Mouse (Mus musculus) heart, embryonic 15.5 days (tissue): ENCODE measurements around the gene Lrrc61. TPM values are rescaled to one million over a fixed set of nuclear protein-coding genes. Genes with fewer than 3 reads are reported as not detected.

Source experiments
- ATAC-seq: fragments of 200-750 bp; cut with Nextera tagmentation; replicated peaks from 2 replicates; pipeline ENCODE4 v1.8.0; 2017; ENCODE audit warnings: low read depth, moderate TSS enrichment; ENCODE audit not compliant: insufficient number of reproducible peaks, insufficient read depth, low FRiP score
- H3K27ac ChIP-seq: fragments of 300-500 bp; sonication (generic); 2 replicates; pipeline ENCODE4 v1.5.1; 2015; ENCODE audit warnings: mild to moderate bottlenecking, inconsistent platforms
- H3K27me3 ChIP-seq: fragments of 300-500 bp; sonication (generic); 2 replicates; pipeline ENCODE4 v1.6.1; 2015; ENCODE audit warnings: inconsistent platforms
- H3K36me3 ChIP-seq: fragments of 300-500 bp; sonication (generic); 2 replicates; pipeline ENCODE4 v1.6.1; 2015; ENCODE audit warnings: mild to moderate bottlenecking, inconsistent platforms
- H3K4me1 ChIP-seq: fragments of 300-500 bp; sonication (generic); replicated peaks from 2 replicates; pipeline ENCODE4 v1.6.1; 2015; ENCODE audit warnings: inconsistent platforms
- H3K4me2 ChIP-seq: fragments of 300-500 bp; sonication (generic); 2 replicates; pipeline ENCODE4 v1.6.1; 2015; ENCODE audit warnings: inconsistent platforms, mild to moderate bottlenecking, moderate library complexity
- H3K4me3 ChIP-seq: fragments of 300-500 bp; sonication (generic); 2 replicates; pipeline ENCODE4 v1.5.1; 2015; ENCODE audit warnings: mild to moderate bottlenecking, inconsistent platforms
- H3K9ac ChIP-seq: fragments of 300-500 bp; sonication (generic); 2 replicates; pipeline ENCODE4 v1.6.1; 2015; ENCODE audit warnings: mild to moderate bottlenecking, inconsistent platforms
- H3K9me3 ChIP-seq: fragments of 300-500 bp; sonication (generic); replicated peaks from 2 replicates; pipeline ENCODE4 v1.6.1; 2016; ENCODE audit warnings: inconsistent platforms
- WGBS: fragments of 180-500 bp; shearing (Covaris S2); methylation state at CpG from one replicate; pipeline ENCODE4 v1.1.7; 2015; ENCODE audit warnings: mixed read lengths; 5-methylcytosine and 5-hydroxymethylcytosine counted together
- polyA plus RNA-seq: library from polyadenylated mRNA; unstranded; fragments of >200 nt; fragmentation: Nextera tagmentation; extraction: Ambion mirVana; gene quantifications from 2 replicates; pipeline ENCODE4 v1.2.1, GENCODE M21; 2015

Lrrc61 gene
- polyA plus RNA-seq, 1 experiment from 2014 or later: 6.0 TPM

GRCm38 (mm10) chr6:48594043-48594738, 39.6 kb downstream of the Lrrc61 start:
- Histone ChIP-seq H3K4me2 (peak overlapping the region; percentile 64), H3K9me3 (peaks cover 3% of the 10 kb centered on the region; the same call in 1 of the 2 replicates), H3K27me3 (no peaks in the 10 kb centered on the region), H3K9ac (peak overlapping the region; percentile 78), H3K4me1 (peaks cover 28% of the 10 kb centered on the region), H3K27ac (peak overlapping the region; percentile 92), H3K4me3 (peak overlapping the region; percentile 77), H3K36me3 (peaks cover 36% of the 10 kb centered on the region)
- peak; percentile 49 for ATAC-seq
- 1% methylated on average over 41 of the region's 41 CpGs for WGBS

DNA sequence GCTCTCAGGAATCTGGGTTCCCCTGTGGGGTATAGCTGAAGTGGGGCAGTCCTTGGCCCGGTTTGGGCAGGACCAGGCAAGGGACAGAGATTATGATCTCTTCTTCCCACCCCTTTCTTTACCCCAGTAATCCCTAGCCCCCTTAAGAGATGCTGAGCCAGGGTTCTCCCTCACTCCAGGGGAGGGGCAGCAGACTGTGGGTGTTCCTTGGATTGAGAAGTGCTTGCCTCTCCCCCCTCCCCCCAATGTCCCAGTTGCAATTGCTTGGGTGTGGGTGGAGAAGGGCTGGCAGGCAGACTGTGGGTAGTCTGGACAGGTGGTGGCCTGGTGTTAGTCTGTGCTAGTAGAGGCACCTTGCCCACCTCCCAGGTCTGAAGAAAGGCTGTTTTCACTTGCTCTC, 40.7 kb downstream of the Lrrc61 start:
- peak overlapping the region; percentile 77 for H3K4me3 ChIP-seq
- H3K27me3 ChIP-seq: no peaks in the 10 kb centered on the region

DNA sequence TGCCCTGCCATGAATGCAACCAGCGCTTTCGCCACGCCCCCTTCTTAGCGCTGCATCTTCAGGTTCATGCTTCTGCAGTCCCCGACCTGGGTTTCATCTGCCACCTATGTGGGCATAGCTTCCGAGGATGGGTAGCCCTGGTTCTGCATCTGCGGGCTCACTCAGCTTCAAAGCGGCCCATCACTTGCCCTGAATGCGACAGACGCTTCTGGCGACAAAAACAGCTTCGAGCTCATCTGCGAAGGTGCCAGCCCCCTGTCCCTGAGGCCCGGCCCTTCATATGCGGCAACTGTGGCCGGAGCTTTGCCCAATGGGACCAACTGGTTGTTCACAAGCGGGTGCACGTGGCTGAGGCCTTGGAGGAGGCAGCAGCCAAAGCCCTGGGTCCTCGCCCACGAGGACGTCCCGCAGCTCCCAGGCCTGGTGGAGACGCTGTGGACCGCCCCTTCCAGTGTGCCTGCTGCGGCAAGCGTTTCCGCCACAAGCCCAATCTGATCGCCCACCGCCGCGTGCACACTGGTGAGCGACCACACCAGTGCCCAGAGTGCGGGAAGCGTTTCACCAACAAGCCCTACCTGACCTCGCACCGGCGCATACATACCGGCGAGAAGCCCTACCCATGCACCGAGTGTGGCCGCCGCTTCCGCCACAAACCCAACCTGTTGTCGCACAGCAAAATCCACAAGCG, 42.1 kb downstream of the Lrrc61 start:
- WGBS: 92% methylated on average over 45 of the region's 45 CpGs
- no peak for ATAC-seq
- H3K36me3 ChIP-seq: peaks cover 42% of the 10 kb centered on the region

More for the DNA sequence above, 40.7 kb downstream of the Lrrc61 start:
- Histone ChIP-seq H3K36me3 (peaks cover 42% of the 10 kb centered on the region), H3K9me3 (peaks cover 3% of the 10 kb centered on the region; the same call in 1 of the 2 replicates), H3K27ac (no peak overlapping the region), H3K4me2 (peak overlapping the region; percentile 64), H3K9ac (0 out of 2 replicates have a peak overlapping the region, but pooled peaks have one; percentile 78), H3K4me1 (peaks cover 17% of the 10 kb centered on the region)
- 50% methylated on average over 1 of the region's 1 CpGs for WGBS
- no peak for ATAC-seq

GRCm38 (mm10) chr6:48597233-48597625, 42.6 kb downstream of the Lrrc61 start:
- peaks cover 25% of the 10 kb centered on the region for H3K4me1 ChIP-seq

More for the DNA sequence above, 42.1 kb downstream of the Lrrc61 start:
- peaks cover 25% of the 10 kb centered on the region for H3K4me1 ChIP-seq
- no peak overlapping the region for H3K4me3 ChIP-seq
- H3K9me3 ChIP-seq: peaks cover 3% of the 10 kb centered on the region; the same call in 1 of the 2 replicates
- H3K27me3 ChIP-seq: no peaks in the 10 kb centered on the region
- H3K27ac ChIP-seq: no peak overlapping the region
- H3K9ac ChIP-seq: no peak overlapping the region
- H3K4me2 ChIP-seq: no peak overlapping the region

DNA sequence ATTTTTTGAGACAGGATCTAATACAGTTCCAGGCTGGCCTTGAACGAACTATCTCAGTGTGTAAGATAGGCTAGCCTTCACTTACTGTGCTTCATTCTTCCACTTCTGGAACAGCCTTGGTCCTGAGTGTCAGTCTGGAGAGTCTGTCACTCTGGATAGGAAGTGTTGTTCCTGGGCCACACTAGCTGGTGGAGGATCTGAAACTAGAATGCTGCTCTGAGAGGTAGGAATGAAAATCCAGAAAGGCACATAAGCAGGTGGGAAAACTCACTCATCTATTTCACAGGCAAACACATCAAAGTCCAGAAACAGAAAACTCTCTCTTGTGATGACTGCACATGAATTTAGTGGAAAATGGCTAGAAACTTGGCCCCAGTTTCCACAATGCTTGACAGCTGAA, 46.0 kb downstream of the Lrrc61 start:
- Histone ChIP-seq H3K4me1 (peaks cover 15% of the 10 kb centered on the region), H3K27ac (no peak overlapping the region), H3K4me2 (no peak overlapping the region), H3K9me3 (peaks cover 3% of the 10 kb centered on the region; the same call in 1 of the 2 replicates), H3K4me3 (no peak overlapping the region), H3K27me3 (no peaks in the 10 kb centered on the region), H3K36me3 (peaks cover 42% of the 10 kb centered on the region), H3K9ac (no peak overlapping the region)
- ATAC-seq: no peak
- WGBS: 83% methylated on average over 1 of the region's 1 CpGs

More at GRCm38 (mm10) chr6:48597233-48597625, 42.6 kb downstream of the Lrrc61 start:
- Histone ChIP-seq H3K36me3 (peaks cover 42% of the 10 kb centered on the region), H3K4me3 (no peak overlapping the region), H3K9me3 (peaks cover 3% of the 10 kb centered on the region; the same call in 1 of the 2 replicates), H3K9ac (no peak overlapping the region), H3K27me3 (no peaks in the 10 kb centered on the region), H3K27ac (no peak overlapping the region), H3K4me2 (no peak overlapping the region)
- ATAC-seq: no peak
- 93% methylated on average over 27 of the region's 27 CpGs for WGBS

DNA sequence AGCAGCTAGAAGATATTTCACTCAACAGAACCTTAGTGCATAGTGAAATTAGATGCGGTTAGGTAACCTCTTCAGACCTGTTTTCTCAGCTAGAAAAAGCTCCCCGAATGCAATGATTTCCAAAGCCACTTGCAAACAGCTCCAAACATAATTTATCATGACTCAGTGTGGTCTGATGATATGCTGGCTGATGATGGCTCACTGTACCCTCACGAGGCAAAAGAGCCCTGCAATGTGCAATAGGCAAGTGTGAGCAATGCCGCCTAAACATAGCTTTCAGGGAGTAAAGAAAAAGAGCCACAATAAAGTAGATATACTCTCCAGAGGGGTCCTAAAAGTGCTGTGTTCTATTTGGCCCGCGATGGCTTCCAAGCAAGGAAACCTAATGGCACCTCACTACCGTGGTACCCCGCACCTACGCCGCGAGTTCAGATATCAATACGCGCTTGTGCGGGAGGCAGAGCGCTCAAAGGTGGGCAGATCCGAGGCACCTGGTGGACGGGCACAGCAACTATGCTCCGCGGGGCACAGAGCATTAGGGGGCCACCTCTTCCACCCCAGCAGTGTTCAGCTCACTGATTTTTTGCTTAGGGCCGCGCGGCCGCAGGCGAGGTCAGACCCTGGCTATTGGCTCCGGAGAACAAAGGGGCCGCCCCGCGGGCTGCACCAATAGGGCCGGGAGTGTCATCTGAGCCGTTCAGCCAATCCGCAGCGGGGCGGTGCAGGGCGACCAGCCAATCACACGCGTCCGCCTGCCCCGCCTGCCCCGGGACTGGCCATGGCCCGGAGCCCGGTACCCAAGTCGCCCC, 46.9 kb downstream of the Lrrc61 start, which contains the start of gene Zfp775:
Gene Zfp775 (plus strand): TSS at position 793 of the 809 bp plus-strand sequence.
- Histone ChIP-seq H3K36me3 (peaks cover 33% of the 10 kb centered on the region), H3K9ac (peak within 1 kb of the TSS; percentile 81), H3K4me3 (peak within 1 kb of the TSS; percentile 79), H3K4me1 (peaks cover 15% of the 10 kb centered on the region), H3K27ac (peak within 1 kb of the TSS; percentile 86), H3K4me2 (peak within 1 kb of the TSS; percentile 86), H3K27me3 (no peaks in the 10 kb centered on the region), H3K9me3 (no peaks in the 10 kb centered on the region)
- ATAC-seq: peak; percentile 99
- 5% methylated on average over 42 of the region's 42 CpGs for WGBS

DNA sequence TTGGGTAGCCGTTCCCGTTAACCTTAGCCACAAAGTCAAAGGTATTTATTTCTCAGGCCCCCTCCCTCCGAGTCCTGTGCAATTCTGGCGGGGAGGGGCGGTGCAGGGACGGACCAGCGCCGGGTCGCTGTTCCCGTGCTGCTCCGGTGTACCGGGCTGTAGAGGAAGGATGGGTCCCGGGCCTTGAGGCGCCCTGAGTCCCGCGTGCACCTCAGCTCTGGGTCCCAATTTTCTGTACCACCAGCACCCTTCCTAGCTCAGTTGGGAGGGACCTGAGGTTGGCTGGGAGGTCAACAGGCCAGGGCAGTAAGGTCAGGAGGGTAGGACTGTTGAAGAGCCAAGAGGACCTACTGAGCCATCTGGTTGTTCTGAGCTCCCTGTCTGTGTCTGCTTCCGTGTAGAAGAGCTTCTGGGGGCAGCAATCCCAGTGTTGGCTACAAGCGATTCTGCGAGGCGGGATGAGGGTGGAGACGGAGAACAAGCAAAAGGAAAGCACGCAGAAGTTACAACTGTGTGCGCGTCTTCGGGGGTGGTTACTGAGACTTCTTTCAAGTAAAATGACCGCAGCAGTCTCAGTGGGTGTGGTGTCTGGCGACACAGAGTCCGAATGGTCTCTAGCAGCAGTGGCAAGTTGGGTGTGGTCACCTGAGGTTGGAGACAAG, 47.6 kb downstream of the Lrrc61 start:
- Histone ChIP-seq H3K4me1 (peaks cover 15% of the 10 kb centered on the region), H3K27ac (peak overlapping the region; percentile 86), H3K27me3 (no peaks in the 10 kb centered on the region), H3K4me3 (peak overlapping the region; percentile 79), H3K9ac (peak overlapping the region; percentile 81), H3K36me3 (peaks cover 26% of the 10 kb centered on the region), H3K9me3 (no peaks in the 10 kb centered on the region), H3K4me2 (peak overlapping the region; percentile 86)
- WGBS: under 1% methylated on average over 28 of the region's 28 CpGs
- peak; percentile 67 for ATAC-seq

DNA sequence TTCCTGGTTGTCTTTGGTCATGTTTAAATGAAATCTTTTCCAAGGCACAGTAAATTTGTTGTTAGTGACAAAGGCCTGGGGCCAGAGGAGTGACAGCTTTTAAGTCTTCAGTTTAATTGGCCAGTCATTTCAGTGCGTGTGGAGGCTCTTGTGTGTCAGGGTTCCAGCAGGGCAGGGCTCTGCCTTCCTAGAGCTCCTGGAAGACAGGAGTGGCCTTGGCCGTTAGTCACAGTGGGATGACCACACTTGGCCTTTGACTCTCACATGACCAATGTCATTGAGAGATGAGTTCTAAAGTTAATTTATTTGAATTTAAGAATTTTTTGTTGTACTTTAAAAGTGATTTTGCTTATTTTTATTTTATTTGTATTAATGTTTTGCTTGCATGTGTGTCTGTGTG, 53.5 kb downstream of the Lrrc61 start:
- WGBS: 73% methylated on average over 2 of the region's 2 CpGs
- Histone ChIP-seq H3K9me3 (no peaks in the 10 kb centered on the region), H3K4me3 (no peak overlapping the region), H3K36me3 (no peaks in the 10 kb centered on the region), H3K27ac (no peak overlapping the region), H3K9ac (no peak overlapping the region), H3K27me3 (no peaks in the 10 kb centered on the region), H3K4me1 (peaks cover 7% of the 10 kb centered on the region), H3K4me2 (no peak overlapping the region)
- ATAC-seq: no peak

GRCm38 (mm10) chr6:48609512-48609911, 54.9 kb downstream of the Lrrc61 start:
- peaks cover 7% of the 10 kb centered on the region; the same call in 1 of the 2 replicates for H3K4me1 ChIP-seq
- H3K27ac ChIP-seq: no peak overlapping the region
- no peaks in the 10 kb centered on the region for H3K27me3 ChIP-seq
- H3K36me3 ChIP-seq: peaks cover 9% of the 10 kb centered on the region; the same call in 1 of the 2 replicates
- H3K4me2 ChIP-seq: no peak overlapping the region
- no peak for ATAC-seq
- H3K9ac ChIP-seq: no peak overlapping the region
- H3K9me3 ChIP-seq: no peaks in the 10 kb centered on the region
- WGBS: 49% methylated on average over 7 of the region's 7 CpGs
- H3K4me3 ChIP-seq: no peak overlapping the region

GRCm38 (mm10) chr6:48610657-48611056, 56.1 kb downstream of the Lrrc61 start:
- Histone ChIP-seq H3K4me3 (no peak overlapping the region), H3K36me3 (peaks cover 13% of the 10 kb centered on the region; the same call in 1 of the 2 replicates), H3K27ac (no peak overlapping the region), H3K27me3 (no peaks in the 10 kb centered on the region), H3K9ac (no peak overlapping the region), H3K9me3 (no peaks in the 10 kb centered on the region), H3K4me2 (no peak overlapping the region), H3K4me1 (peaks cover 7% of the 10 kb centered on the region; the same call in 1 of the 2 replicates)
- 76% methylated on average over 3 of the region's 3 CpGs for WGBS
- no peak for ATAC-seq
